Mouse (Mus musculus): ENCODE data around the gene Tvp23a. TPM values are rescaled to one million over a fixed set of nuclear protein-coding genes. Genes with fewer than 3 reads are reported as not detected.

Gene Tvp23a
- polyA plus RNA-seq, 1 experiment from 2014 or later, result 3.3 TPM

- Histone ChIP-seq H3K4me1 (ENCODE audit: control insufficient read depth, insufficient read depth, low read length) (no peaks in the 10 kb centered on the region), H3K9ac (ENCODE audit: low read length) (no peak overlapping the region), H3K27ac (ENCODE audit: low read length) (no peak overlapping the region), H3K4me3 (ENCODE audit: low read length) (no peak overlapping the region), H3K4me2 (ENCODE audit: low read depth, low read length) (no peak overlapping the region), H3K9me3 (replicated peaks; ENCODE audit: control insufficient read depth, low read length) (no peaks in the 10 kb centered on the region), H3K27me3 (ENCODE audit: control insufficient read depth, insufficient read depth, low read length) (no peaks in the 10 kb centered on the region), H3K36me3 (ENCODE audit: control insufficient read depth, insufficient read depth) (peaks cover 60% of the 10 kb centered on the region)
- 92% methylated on average over 9 of the region's 9 CpGs for WGBS
- ATAC-seq (replicated peaks; ENCODE audit: extremely low read depth, insufficient read depth, low FRiP score), result no peak
Measured at GRCm38 (mm10) chr16:10420447-10421054, 26.6 kb downstream of the Tvp23a start.

GRCm38 (mm10) chr16:10417723-10418259 is 29.4 kb downstream of the Tvp23a start:
- H3K27ac ChIP-seq (ENCODE audit: low read length), result no peak overlapping the region
- peaks cover under 1% of the 10 kb centered on the region for H3K4me1 ChIP-seq (ENCODE audit: control insufficient read depth, insufficient read depth, low read length)
- H3K4me2 ChIP-seq (ENCODE audit: low read depth, low read length), result no peak overlapping the region
- ATAC-seq (replicated peaks; ENCODE audit: extremely low read depth, insufficient read depth, low FRiP score), result no peak
- H3K9me3 ChIP-seq (replicated peaks; ENCODE audit: control insufficient read depth, low read length), result no peaks in the 10 kb centered on the region
- peaks cover 50% of the 10 kb centered on the region for H3K36me3 ChIP-seq (ENCODE audit: control insufficient read depth, insufficient read depth)
- no peaks in the 10 kb centered on the region for H3K27me3 ChIP-seq (ENCODE audit: control insufficient read depth, insufficient read depth, low read length)
- H3K9ac ChIP-seq (ENCODE audit: low read length), result no peak overlapping the region
- no peak overlapping the region for H3K4me3 ChIP-seq (ENCODE audit: low read length)
- 93% methylated on average over 9 of the region's 9 CpGs for WGBS

- no peak for ATAC-seq (replicated peaks; ENCODE audit: extremely low read depth, insufficient read depth, low FRiP score)
- no peak overlapping the region for H3K4me3 ChIP-seq (ENCODE audit: low read length)
- WGBS, result 88% methylated on average over 4 of the region's 4 CpGs
- no peak overlapping the region for H3K9ac ChIP-seq (ENCODE audit: low read length)
- H3K9me3 ChIP-seq (replicated peaks; ENCODE audit: control insufficient read depth, low read length), result no peaks in the 10 kb centered on the region
- no peak overlapping the region for H3K27ac ChIP-seq (ENCODE audit: low read length)
- peaks cover 41% of the 10 kb centered on the region for H3K36me3 ChIP-seq (ENCODE audit: control insufficient read depth, insufficient read depth)
- H3K4me1 ChIP-seq (ENCODE audit: control insufficient read depth, insufficient read depth, low read length), result peaks cover 6% of the 10 kb centered on the region
- H3K4me2 ChIP-seq (ENCODE audit: low read depth, low read length), result no peak overlapping the region
- H3K27me3 ChIP-seq (ENCODE audit: control insufficient read depth, insufficient read depth, low read length), result no peaks in the 10 kb centered on the region
Measured at GRCm38 (mm10) chr16:10416866-10417265, 30.3 kb downstream of the Tvp23a start.

GRCm38 (mm10) chr16:10415976-10416375 is 31.2 kb downstream of the Tvp23a start:
- no peaks in the 10 kb centered on the region for H3K27me3 ChIP-seq (ENCODE audit: control insufficient read depth, insufficient read depth, low read length)
- no peak overlapping the region for H3K4me2 ChIP-seq (ENCODE audit: low read depth, low read length)
- H3K27ac ChIP-seq (ENCODE audit: low read length), result no peak overlapping the region
- no peaks in the 10 kb centered on the region for H3K9me3 ChIP-seq (replicated peaks; ENCODE audit: control insufficient read depth, low read length)
- peaks cover 33% of the 10 kb centered on the region for H3K36me3 ChIP-seq (ENCODE audit: control insufficient read depth, insufficient read depth)
- no peak overlapping the region for H3K9ac ChIP-seq (ENCODE audit: low read length)
- peaks cover 10% of the 10 kb centered on the region for H3K4me1 ChIP-seq (ENCODE audit: control insufficient read depth, insufficient read depth, low read length)
- H3K4me3 ChIP-seq (ENCODE audit: low read length), result no peak overlapping the region
- no peak for ATAC-seq (replicated peaks; ENCODE audit: extremely low read depth, insufficient read depth, low FRiP score)
- WGBS, result 72% methylated on average over 6 of the region's 6 CpGs

- Histone ChIP-seq H3K4me2 (ENCODE audit: low read depth, low read length) (peak within 1 kb of the TSS; percentile 86), H3K36me3 (ENCODE audit: control insufficient read depth, insufficient read depth) (peaks cover 21% of the 10 kb centered on the region), H3K4me1 (ENCODE audit: control insufficient read depth, insufficient read depth, low read length) (peaks cover 10% of the 10 kb centered on the region), H3K4me3 (ENCODE audit: low read length) (peak within 1 kb of the TSS; percentile 76), H3K9me3 (replicated peaks; ENCODE audit: control insufficient read depth, low read length) (no peaks in the 10 kb centered on the region), H3K9ac (ENCODE audit: low read length) (peak within 1 kb of the TSS; percentile 82), H3K27ac (ENCODE audit: low read length) (peak within 1 kb of the TSS; percentile 87), H3K27me3 (ENCODE audit: control insufficient read depth, insufficient read depth, low read length) (no peaks in the 10 kb centered on the region; the same call in 1 of the 2 replicates)
- 3% methylated on average over 56 of the region's 56 CpGs for WGBS
- ATAC-seq (replicated peaks; ENCODE audit: extremely low read depth, insufficient read depth, low FRiP score), result peak; percentile 97
Measured at GRCm38 (mm10) chr16:10411764-10412746, 35.1 kb downstream of the Tvp23a start, which contains the start of gene Nubp1. Nubp1 (plus strand) TSS chr16:10411948.

GRCm38 (mm10) chr16:10399160-10399559 is 48.0 kb downstream of the Tvp23a start:
- 33% methylated on average over 7 of the region's 7 CpGs for WGBS
- Histone ChIP-seq H3K9me3 (replicated peaks; ENCODE audit: control insufficient read depth, low read length) (no peaks in the 10 kb centered on the region), H3K9ac (ENCODE audit: low read length) (no peak overlapping the region), H3K27ac (ENCODE audit: low read length) (no peak overlapping the region), H3K4me2 (ENCODE audit: low read depth, low read length) (no peak overlapping the region), H3K4me3 (ENCODE audit: low read length) (no peak overlapping the region), H3K4me1 (ENCODE audit: control insufficient read depth, insufficient read depth, low read length) (peaks cover 5% of the 10 kb centered on the region), H3K27me3 (ENCODE audit: control insufficient read depth, insufficient read depth, low read length) (no peaks in the 10 kb centered on the region; the same call in 1 of the 2 replicates), H3K36me3 (ENCODE audit: control insufficient read depth, insufficient read depth) (no peaks in the 10 kb centered on the region)
- ATAC-seq (replicated peaks; ENCODE audit: extremely low read depth, insufficient read depth, low FRiP score), result 0 out of 2 replicates have a peak, but pooled peaks have one; percentile 28

- no peak overlapping the region for H3K4me3 ChIP-seq (ENCODE audit: low read length)
Measured at GRCm38 (mm10) chr16:10398755-10399154, 48.4 kb downstream of the Tvp23a start.

GRCm38 (mm10) chr16:10394699-10395540 is 52.2 kb downstream of the Tvp23a start, which contains the start of gene Tekt5:
Tekt5 (minus strand) TSS chr16:10395490.
- H3K9me3 ChIP-seq (replicated peaks; ENCODE audit: control insufficient read depth, low read length), result no peaks in the 10 kb centered on the region
- ATAC-seq (replicated peaks; ENCODE audit: extremely low read depth, insufficient read depth, low FRiP score), result peak; percentile 45; the same call in 1 of the 2 replicates
- 7% methylated on average over 37 of the region's 37 CpGs for WGBS

More at GRCm38 (mm10) chr16:10398755-10399154, 48.4 kb downstream of the Tvp23a start:
- 62% methylated on average over 5 of the region's 5 CpGs for WGBS
- no peaks in the 10 kb centered on the region for H3K9me3 ChIP-seq (replicated peaks; ENCODE audit: control insufficient read depth, low read length)
- H3K27ac ChIP-seq (ENCODE audit: low read length), result no peak overlapping the region
- no peak overlapping the region for H3K9ac ChIP-seq (ENCODE audit: low read length)
- H3K4me2 ChIP-seq (ENCODE audit: low read depth, low read length), result no peak overlapping the region
- H3K4me1 ChIP-seq (ENCODE audit: control insufficient read depth, insufficient read depth, low read length), result peaks cover 5% of the 10 kb centered on the region
- H3K36me3 ChIP-seq (ENCODE audit: control insufficient read depth, insufficient read depth), result no peaks in the 10 kb centered on the region
- no peaks in the 10 kb centered on the region; the same call in 1 of the 2 replicates for H3K27me3 ChIP-seq (ENCODE audit: control insufficient read depth, insufficient read depth, low read length)
- no peak for ATAC-seq (replicated peaks; ENCODE audit: extremely low read depth, insufficient read depth, low FRiP score)

More at GRCm38 (mm10) chr16:10394699-10395540, 52.2 kb downstream of the Tvp23a start, which contains the start of gene Tekt5:
- Histone ChIP-seq H3K36me3 (ENCODE audit: control insufficient read depth, insufficient read depth) (no peaks in the 10 kb centered on the region), H3K4me1 (ENCODE audit: control insufficient read depth, insufficient read depth, low read length) (peaks cover 5% of the 10 kb centered on the region), H3K4me3 (ENCODE audit: low read length) (peak within 1 kb of the TSS; percentile 46), H3K9ac (ENCODE audit: low read length) (peak within 1 kb of the TSS; percentile 64), H3K27ac (ENCODE audit: low read length) (no peak within 1 kb of the TSS), H3K27me3 (ENCODE audit: control insufficient read depth, insufficient read depth, low read length) (no peaks in the 10 kb centered on the region; the same call in 1 of the 2 replicates), H3K4me2 (ENCODE audit: low read depth, low read length) (peak within 1 kb of the TSS; percentile 77)
